Mouse (Mus musculus) lung, embryonic 14.5 days (tissue): ENCODE measurements at regions not wholly inside any gene's neighbourhood (a gene's known extent, or its start where the extent isn't known, plus 50 kb on each side); places are given as distances from the start of the nearest gene placed in this dataset.
A peak's percentile ranks its signal among the peaks of the same experiment; 100 is the strongest.

Experiments used
- ATAC-seq: fragments of 200-750 bp; cut with Nextera tagmentation; 2 replicates; pipeline ENCODE4 v1.8.0; 2017; ENCODE audit warnings: mild to moderate bottlenecking, moderate TSS enrichment, moderate library complexity; ENCODE audit not compliant: insufficient read depth
- DNase-seq: peaks from one replicate; pipeline ENCODE4 v3.0.0-alpha.2; 2015
- H3K27ac ChIP-seq: fragments of 300-500 bp; sonication (generic); 2 replicates; pipeline ENCODE4 v1.5.1; 2014; ENCODE audit warnings: low read depth, mild to moderate bottlenecking, moderate library complexity
- H3K27me3 ChIP-seq: fragments of 300-500 bp; sonication (generic); 2 replicates; pipeline ENCODE4 v1.6.1; 2014; ENCODE audit warnings: low read length, control low read depth; ENCODE audit not compliant: insufficient read depth
- H3K36me3 ChIP-seq: fragments of 300-500 bp; sonication (generic); 2 replicates; pipeline ENCODE4 v1.6.1; 2014; ENCODE audit warnings: control low read depth; ENCODE audit not compliant: insufficient read depth
- H3K4me1 ChIP-seq: fragments of 300-500 bp; sonication (generic); 2 replicates; pipeline ENCODE4 v1.6.1; 2014; ENCODE audit warnings: antibody characterized with exemption, control low read depth; ENCODE audit not compliant: insufficient read depth
- H3K4me2 ChIP-seq: fragments of 300-500 bp; sonication (generic); 2 replicates; pipeline ENCODE4 v1.6.1; 2014; ENCODE audit warnings: mild to moderate bottlenecking
- H3K4me3 ChIP-seq: fragments of 300-500 bp; sonication (generic); 2 replicates; pipeline ENCODE4 v1.5.1; 2014; ENCODE audit warnings: low read depth, low read length
- H3K9ac ChIP-seq: fragments of 300-500 bp; sonication (generic); 2 replicates; pipeline ENCODE4 v1.6.1; 2014
- H3K9me3 ChIP-seq: fragments of 300-500 bp; sonication (generic); 2 replicates; pipeline ENCODE4 v1.6.1; 2016; ENCODE audit warnings: low read depth, low read length, control low read depth
- CTCF ChIP-seq: IDR thresholded peaks from 2 replicates; pipeline ENCODE4 v1.5.1; 2016; ENCODE audit warnings: antibody characterized with exemption, low read depth
- WGBS: fragments of 180-500 bp; shearing (Covaris S2); extraction: QIAGEN DNeasy Blood & Tissue Kit; methylation state at CpG from one replicate; pipeline ENCODE4 v1.1.7; 2014; 5-methylcytosine and 5-hydroxymethylcytosine counted together

GRCm38 (mm10) chr13:90334934-90335740 is 245.7 kb upstream of the Xrcc4 start:
- Histone ChIP-seq H3K4me1 (no peaks in the 10 kb centered on the region), H3K9me3 (no peaks in the 10 kb centered on the region), H3K4me3 (no peak overlapping the region), H3K9ac (no peak overlapping the region), H3K27me3 (no peaks in the 10 kb centered on the region), H3K4me2 (no peak overlapping the region), H3K27ac (no peak overlapping the region), H3K36me3 (no peaks in the 10 kb centered on the region)
- ATAC-seq: no peak
- DNase-seq: no peak
- TF ChIP-seq CTCF: no peak
- 58% methylated on average over 6 of the region's 6 CpGs for WGBS

DNA sequence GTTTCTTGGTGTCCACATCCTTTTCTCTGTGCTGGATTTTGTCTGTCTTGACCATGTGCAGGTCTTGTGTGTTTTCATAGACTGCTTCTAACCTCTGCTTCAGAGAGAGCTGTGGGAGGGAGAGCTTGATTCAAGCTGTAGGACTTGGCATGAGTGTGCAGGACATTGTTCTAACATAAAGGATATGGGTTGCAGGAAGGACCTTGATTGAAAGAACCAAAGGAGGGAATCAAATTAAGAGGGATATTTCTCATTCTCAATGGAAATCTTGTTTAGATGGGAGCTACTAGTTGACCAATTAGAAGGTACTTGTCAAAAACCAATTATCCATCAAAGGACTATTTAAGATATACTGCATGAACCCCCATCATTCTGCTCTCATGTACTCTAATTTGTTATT is 244.9 kb upstream of the Xrcc4 start:
- H3K4me3 ChIP-seq: no peak overlapping the region
- no peak overlapping the region for H3K27ac ChIP-seq
- ATAC-seq (no peak), DNase-seq (no peak)
- no peak overlapping the region for H3K4me2 ChIP-seq
- H3K27me3 ChIP-seq: no peaks in the 10 kb centered on the region
- H3K9me3 ChIP-seq: no peaks in the 10 kb centered on the region
- H3K36me3 ChIP-seq: no peaks in the 10 kb centered on the region
- no peak for TF ChIP-seq CTCF
- H3K4me1 ChIP-seq: no peaks in the 10 kb centered on the region
- H3K9ac ChIP-seq: no peak overlapping the region

DNA sequence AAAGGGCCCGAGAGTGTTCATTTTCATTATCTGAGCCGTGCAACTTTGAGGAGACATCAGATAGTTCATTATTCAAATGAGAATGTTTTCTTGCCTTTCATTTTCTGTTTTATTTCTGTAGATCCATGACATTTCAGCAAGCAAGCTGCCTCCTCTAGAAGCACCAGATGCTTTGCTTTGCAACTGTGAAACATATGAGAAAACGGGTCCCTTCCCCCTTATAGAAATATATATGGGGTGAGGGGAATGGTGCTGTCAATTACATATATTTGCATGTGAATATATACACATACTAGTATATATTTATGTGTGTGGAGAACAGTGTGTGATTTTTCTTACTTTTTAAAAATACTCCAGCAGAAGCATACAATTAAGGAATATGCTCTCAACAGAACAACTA is 235.8 kb upstream of the Xrcc4 start:
- TF ChIP-seq CTCF: no peak
- Histone ChIP-seq H3K4me2 (no peak overlapping the region), H3K27ac (no peak overlapping the region), H3K4me1 (no peaks in the 10 kb centered on the region), H3K27me3 (no peaks in the 10 kb centered on the region), H3K4me3 (no peak overlapping the region), H3K9ac (no peak overlapping the region), H3K9me3 (no peaks in the 10 kb centered on the region), H3K36me3 (no peaks in the 10 kb centered on the region)
- DNase-seq: no peak
- 57% methylated on average over 3 of the region's 3 CpGs for WGBS
- no peak for ATAC-seq

- H3K9ac ChIP-seq: no peak overlapping the region
- H3K27ac ChIP-seq: no peak overlapping the region
- no peaks in the 10 kb centered on the region for H3K36me3 ChIP-seq
- DNase-seq: no peak
- no peak overlapping the region for H3K4me3 ChIP-seq
- H3K4me2 ChIP-seq: no peak overlapping the region
- H3K9me3 ChIP-seq: no peaks in the 10 kb centered on the region; the same call in 1 of the 2 replicates
- 85% methylated on average over 9 of the region's 9 CpGs for WGBS
- H3K27me3 ChIP-seq: no peaks in the 10 kb centered on the region
- TF ChIP-seq CTCF: no peak
- ATAC-seq: no peak
- H3K4me1 ChIP-seq: no peaks in the 10 kb centered on the region
Observed at GRCm38 (mm10) chr13:90313209-90313978, 224.0 kb upstream of the Xrcc4 start.

GRCm38 (mm10) chr13:90310482-90310881 is 221.1 kb upstream of the Xrcc4 start:
- H3K4me1 ChIP-seq: no peaks in the 10 kb centered on the region
- H3K9me3 ChIP-seq: no peaks in the 10 kb centered on the region; the same call in 1 of the 2 replicates
- no peak overlapping the region for H3K4me3 ChIP-seq
- no peaks in the 10 kb centered on the region for H3K36me3 ChIP-seq
- no peak overlapping the region for H3K4me2 ChIP-seq
- H3K27me3 ChIP-seq: no peaks in the 10 kb centered on the region
- peak; percentile 87 for ATAC-seq
- TF ChIP-seq CTCF: no peak
- no peak overlapping the region for H3K27ac ChIP-seq
- H3K9ac ChIP-seq: no peak overlapping the region
- DNase-seq: peak; percentile 67

DNA sequence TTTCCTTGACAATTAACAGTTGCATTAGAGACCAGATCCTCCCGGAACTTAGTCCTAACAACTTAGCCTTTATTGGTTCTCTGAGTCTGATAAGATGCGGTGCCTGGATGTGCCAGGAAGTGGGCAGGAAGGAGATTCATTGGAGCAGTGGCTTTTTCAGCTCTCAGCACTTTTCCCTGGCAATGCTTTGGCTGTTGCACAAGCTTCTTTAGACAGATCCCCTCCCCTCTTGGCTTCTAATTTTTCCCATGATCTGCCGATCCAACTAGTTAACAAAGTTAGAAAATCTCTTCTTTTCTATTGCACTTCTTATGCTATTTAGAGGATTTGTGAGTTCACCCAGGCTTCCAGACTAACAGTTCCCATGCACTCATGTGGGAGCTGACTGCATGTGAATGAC is 211.1 kb upstream of the Xrcc4 start:
- H3K9ac ChIP-seq: no peak overlapping the region
- 77% methylated on average over 3 of the region's 3 CpGs for WGBS
- H3K4me2 ChIP-seq: no peak overlapping the region
- DNase-seq (no peak), ATAC-seq (no peak)
- H3K27me3 ChIP-seq: no peaks in the 10 kb centered on the region
- H3K36me3 ChIP-seq: no peaks in the 10 kb centered on the region
- H3K4me3 ChIP-seq: no peak overlapping the region
- no peaks in the 10 kb centered on the region for H3K9me3 ChIP-seq
- H3K27ac ChIP-seq: no peak overlapping the region
- H3K4me1 ChIP-seq: no peaks in the 10 kb centered on the region
- no peak for TF ChIP-seq CTCF

- ATAC-seq (no peak), DNase-seq (no peak)
- H3K9ac ChIP-seq: no peak overlapping the region
- no peak overlapping the region for H3K4me2 ChIP-seq
- H3K4me3 ChIP-seq: no peak overlapping the region
- WGBS: 74% methylated on average over 5 of the region's 5 CpGs
- H3K27me3 ChIP-seq: no peaks in the 10 kb centered on the region
- H3K9me3 ChIP-seq: no peaks in the 10 kb centered on the region
- no peak overlapping the region for H3K27ac ChIP-seq
- no peaks in the 10 kb centered on the region for H3K36me3 ChIP-seq
- no peak for TF ChIP-seq CTCF
- no peaks in the 10 kb centered on the region for H3K4me1 ChIP-seq
Observed at GRCm38 (mm10) chr13:90294648-90295007, 205.2 kb upstream of the Xrcc4 start.
